In the genomic region with DNA sequence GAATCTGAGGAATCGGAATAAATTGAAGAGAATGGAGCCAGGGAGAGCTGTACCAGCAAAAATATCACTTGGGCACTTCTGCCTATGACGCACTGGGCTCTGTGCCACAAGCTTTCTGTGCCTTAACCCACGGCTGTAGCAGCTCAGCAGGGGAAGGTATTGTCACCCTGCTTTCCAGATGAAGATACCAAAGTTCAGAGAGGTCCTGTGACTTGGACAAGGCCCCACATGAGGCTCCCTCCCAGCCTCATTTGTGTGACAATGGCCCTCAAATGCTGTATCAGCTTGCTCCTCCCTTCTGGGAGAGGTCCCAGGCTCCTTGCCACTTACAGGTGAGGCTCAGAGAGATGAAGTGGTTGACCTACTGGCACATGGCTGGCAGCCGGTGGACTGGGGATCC, we compare ENCODE assay signal across 9 mouse cellular contexts. TPM values are rescaled to one million over a fixed set of nuclear protein-coding genes. Genes with fewer than 3 reads are reported as not detected.
A peak's percentile ranks its signal among the peaks of the same experiment; 100 is the strongest.
DNase-seq lines count a peak whose midpoint lies in the region; ATAC-seq and TF ChIP-seq lines count a peak whose summit lies in the region.
"Had no signal": no experiment of that assay in that cellular context is flagged by ENCODE, and none has a peak within 500 bp of the region (broad histone marks: within the 10 kb centered on the region; RNA-seq: fewer than 3 reads in every experiment).

No protein-coding gene starts in this region.

- no peak overlapping the region for H3K9ac ChIP-seq in heart, postnatal 0 days (replicated peaks; ENCODE audit: low read depth, low read length)
- H3K9ac ChIP-seq in limb, embryonic 15.5 days, result no peak overlapping the region

- no peaks in the 10 kb centered on the region for H3K36me3 ChIP-seq in heart, postnatal 0 days (replicated peaks; ENCODE audit: control insufficient read depth, insufficient read depth, low read length)
- H3K36me3 ChIP-seq in limb, embryonic 15.5 days, result peaks cover 7% of the 10 kb centered on the region; the same call in 1 of the 2 replicates

- 28% methylated on average over 4 of the region's 4 CpGs for WGBS in heart, postnatal 0 days
- WGBS in limb, embryonic 15.5 days, result 44% methylated on average over 4 of the region's 4 CpGs

- H3K9me3 ChIP-seq in heart, postnatal 0 days (replicated peaks; ENCODE audit: control insufficient read depth, low read length), result 0 out of 2 replicates have a peak, but pooled peaks cover 3% of the 10 kb centered on the region
- no peaks in the 10 kb centered on the region for H3K9me3 ChIP-seq in limb, embryonic 15.5 days

- no peak overlapping the region for H3K27ac ChIP-seq in heart, postnatal 0 days (ENCODE audit: low read depth)
- H3K27ac ChIP-seq in limb, embryonic 15.5 days, result no peak overlapping the region

- intact Hi-C loops in heart, postnatal 36 days (cut with DNase I), result no loop called here

- 0 out of 2 replicates have a peak, but pooled peaks cover 4% of the 10 kb centered on the region for H3K27me3 ChIP-seq in heart, postnatal 0 days (ENCODE audit: control insufficient read depth, insufficient read depth, low read length)
- H3K27me3 ChIP-seq in limb, embryonic 15.5 days, result no peaks in the 10 kb centered on the region

- no peak for ATAC-seq in heart, postnatal 0 days (ENCODE audit: insufficient read depth, low read depth)
- no peak for ATAC-seq in limb, embryonic 15.5 days (ENCODE audit: insufficient number of reproducible peaks, low FRiP score, low TSS enrichment, low read depth)

- H3K4me3 ChIP-seq in heart, postnatal 0 days (ENCODE audit: low read depth, low read length), result peak overlapping the region; percentile 69; the same call in 1 of the 2 replicates
- H3K4me3 ChIP-seq in limb, embryonic 15.5 days, result peak overlapping the region; percentile 79

- peaks cover 18% of the 10 kb centered on the region for H3K4me1 ChIP-seq in heart, postnatal 0 days (ENCODE audit: control insufficient read depth, insufficient read depth)
- peaks cover 43% of the 10 kb centered on the region for H3K4me1 ChIP-seq in limb, embryonic 15.5 days

- peak; percentile 89 for DNase-seq in heart, adult 11 months
- no peak for DNase-seq in heart, postnatal 36 days
- peak; percentile 22 for DNase-seq in NIH3T3 (ENCODE audit: low read depth)
- DNase-seq in heart, postnatal 0 days (ENCODE audit: low spot score), result no peak
- DNase-seq in right cerebral cortex, postnatal 10 days (ENCODE audit: low spot score in 2 of 2), result peak; percentile 65 to 78
- DNase-seq in ovary, postnatal 10 days (ENCODE audit: low spot score), result no peak
- no peak for DNase-seq in thymus, adult 18-20 months

- peak overlapping the region; percentile 88 for H3K4me2 ChIP-seq in heart, postnatal 0 days (ENCODE audit: low read depth, low read length)
- peak overlapping the region; percentile 86; the same call in 1 of the 2 replicates for H3K4me2 ChIP-seq in limb, embryonic 15.5 days

- no peak for TF ChIP-seq CTCF in heart, postnatal 0 days (IDR thresholded peaks at IDR 0.05; ENCODE audit: low read depth)

- TF ChIP-seq EP300 in heart, postnatal 0 days (IDR thresholded peaks at IDR 0.05; ENCODE audit: low read depth), result no peak

RNA-seq across cellular contexts. Expression of a gene that starts 15.8 kb away (rescaled TPM):
- 10 to 100 TPM; 14.9 to 21.9 TPM for total RNA-seq in heart, postnatal 36 days (2021)
- 16.6 and 18.0 TPM in 2 replicates for total RNA-seq in heart, postnatal 0 days (2014; rRNA removed; ENCODE audit: low replicate concordance)
- polyA plus RNA-seq in heart, postnatal 0 days (2015; fragmentation: Nextera tagmentation; extraction: Ambion mirVana), result 8.8 and 10.6 TPM in 2 replicates
- polyA plus RNA-seq in limb, embryonic 15.5 days (2015; fragmentation: Nextera tagmentation; extraction: Ambion mirVana), result 17.1 and 18.5 TPM in 2 replicates

RNA-seq across cellular contexts. Expression of a gene that starts 27.6 kb away (rescaled TPM):
- total RNA-seq in heart, postnatal 36 days (2021), result 1 to 10 TPM in 1 of 2 experiments, under 1 TPM in 1; 0.81 to 3.2 TPM
- total RNA-seq in heart, postnatal 0 days (2014; rRNA removed; ENCODE audit: low replicate concordance), result 0.89 TPM in 1 of 2 replicates, not detected in the other
- polyA plus RNA-seq in heart, postnatal 0 days (2015; fragmentation: Nextera tagmentation; extraction: Ambion mirVana), result 0.75 and 1.2 TPM in 2 replicates
- 1.1 and 1.2 TPM in 2 replicates for polyA plus RNA-seq in limb, embryonic 15.5 days (2015; fragmentation: Nextera tagmentation; extraction: Ambion mirVana)

RNA-seq across cellular contexts. Expression of a gene that starts 49.0 kb away (rescaled TPM):
- 10 to 100 TPM; 10.1 to 10.5 TPM for total RNA-seq in heart, postnatal 36 days (2021)
- total RNA-seq in heart, postnatal 0 days (2014; rRNA removed; ENCODE audit: low replicate concordance), result 8.0 and 13.9 TPM in 2 replicates
- polyA plus RNA-seq in heart, postnatal 0 days (2015; fragmentation: Nextera tagmentation; extraction: Ambion mirVana), result 7.5 and 7.8 TPM in 2 replicates
- 27.0 and 30.3 TPM in 2 replicates for polyA plus RNA-seq in limb, embryonic 15.5 days (2015; fragmentation: Nextera tagmentation; extraction: Ambion mirVana)

RNA-seq across cellular contexts. Expression of a gene that starts 49.8 kb away (rescaled TPM):
- not detected for total RNA-seq in heart, postnatal 36 days (2021)
- total RNA-seq in heart, postnatal 0 days (2014; rRNA removed; ENCODE audit: low replicate concordance), result not detected in 2 replicates
- polyA plus RNA-seq in heart, postnatal 0 days (2015; fragmentation: Nextera tagmentation; extraction: Ambion mirVana), result 0.07 and 0.08 TPM in 2 replicates
- 0.81 and 1.7 TPM in 2 replicates for polyA plus RNA-seq in limb, embryonic 15.5 days (2015; fragmentation: Nextera tagmentation; extraction: Ambion mirVana)
- polyA plus RNA-seq: small intestine, adult 2 months had no signal

Comparison
In these comparisons a context has a peak if more than half of its experiments do, and no peak if none do; other contexts are left out.
1. DNase-seq: peak in heart, adult 11 months (single experiment), NIH3T3 (single experiment) and right cerebral cortex, postnatal 10 days (2 of 2); none in heart, postnatal 36 days (0 of 2), heart, postnatal 0 days (single experiment), ovary, postnatal 10 days (single experiment) and thymus, adult 18-20 months (0 of 2).